Mouse (Mus musculus): Measurements from ENCODE around the gene Map2. TPM values are rescaled to one million over a fixed set of nuclear protein-coding genes. Genes with fewer than 3 reads are reported as not detected.

Map2 gene
- polyA plus RNA-seq, 1 experiment from 2014 or later, result 3.5 TPM

DNA sequence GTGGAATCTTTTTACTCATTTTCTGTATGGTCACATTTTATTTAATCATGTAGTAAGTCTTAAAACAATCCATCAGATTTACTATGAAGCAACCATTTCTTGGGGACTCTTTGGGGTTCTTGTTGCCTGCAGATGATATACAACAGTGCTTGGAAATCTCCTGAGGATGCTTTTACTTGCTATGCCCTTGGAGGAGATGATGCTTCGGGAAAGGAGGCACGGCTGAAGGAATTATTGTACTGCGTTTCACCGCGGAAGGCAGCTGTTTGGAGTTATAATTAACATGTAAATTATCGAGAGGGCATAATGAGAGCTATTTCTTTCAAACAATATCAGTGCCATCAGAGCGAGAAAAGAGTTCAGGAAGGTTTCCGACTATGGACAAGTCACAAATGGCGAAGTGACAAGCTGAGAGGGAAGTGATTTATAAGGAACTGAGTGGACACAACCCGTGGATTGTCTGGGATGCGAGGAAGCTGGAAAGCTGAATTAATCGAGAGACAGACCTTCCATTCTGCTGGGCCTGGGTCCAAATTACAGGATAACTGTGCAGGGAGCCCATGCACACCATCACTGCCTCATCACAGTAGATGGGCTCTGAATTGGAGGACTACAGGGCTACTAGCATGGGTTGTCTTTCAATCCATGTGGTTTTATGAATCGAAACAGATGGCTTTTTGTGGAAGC, 20.1 kb downstream of the Map2 start:
- TF ChIP-seq CTCF (IDR thresholded peaks at IDR 0.05; ENCODE audit: low read depth), result no peak
- Histone ChIP-seq H3K36me3 (ENCODE audit: insufficient read depth, low read length) (no peaks in the 10 kb centered on the region), H3K4me1 (replicated peaks; ENCODE audit: insufficient read depth, low read length) (no peaks in the 10 kb centered on the region), H3K4me2 (ENCODE audit: low read length) (no peak overlapping the region), H3K4me3 (replicated peaks; ENCODE audit: low read depth, low read length) (no peak overlapping the region), H3K27ac (no peak overlapping the region), H3K9me3 (replicated peaks; ENCODE audit: low read length) (no peaks in the 10 kb centered on the region), H3K27me3 (ENCODE audit: insufficient read depth, low read length) (no peaks in the 10 kb centered on the region), H3K9ac (ENCODE audit: low read depth, low read length) (no peak overlapping the region)
- WGBS, result 80% methylated on average over 13 of the region's 13 CpGs
- no peak for DNase-seq (ENCODE audit: low spot score)
- ATAC-seq (replicated peaks; ENCODE audit: low FRiP score, low read depth), result no peak

DNA sequence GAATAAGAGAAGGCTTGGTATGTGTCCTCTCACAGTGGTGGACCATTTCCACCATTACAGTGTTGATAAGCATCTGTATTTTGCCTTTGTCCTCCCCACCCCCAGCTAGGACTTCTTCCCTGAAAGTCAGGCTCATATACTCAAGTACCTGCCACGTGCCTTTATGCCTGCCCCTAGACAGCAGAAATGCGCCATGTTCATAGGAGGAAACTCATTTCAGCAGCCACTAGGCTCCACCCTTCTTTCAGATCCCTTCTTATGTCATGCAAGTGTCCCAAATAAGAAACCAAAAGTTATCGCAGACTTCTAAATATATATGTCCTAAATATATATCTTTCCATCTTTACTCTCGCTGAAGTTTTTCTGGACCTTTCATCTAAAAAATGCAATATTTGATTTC, 21.2 kb downstream of the Map2 start:
- H3K9ac ChIP-seq (ENCODE audit: low read depth, low read length), result no peak overlapping the region
- H3K9me3 ChIP-seq (replicated peaks; ENCODE audit: low read length), result no peaks in the 10 kb centered on the region
- ATAC-seq (replicated peaks; ENCODE audit: low FRiP score, low read depth) (no peak), DNase-seq (ENCODE audit: low spot score) (no peak)
- H3K27ac ChIP-seq, result no peak overlapping the region
- WGBS, result 90% methylated on average over 4 of the region's 4 CpGs
- no peaks in the 10 kb centered on the region for H3K36me3 ChIP-seq (ENCODE audit: insufficient read depth, low read length)
- no peak overlapping the region for H3K4me2 ChIP-seq (ENCODE audit: low read length)
- no peak for TF ChIP-seq CTCF (IDR thresholded peaks at IDR 0.05; ENCODE audit: low read depth)
- no peak overlapping the region for H3K4me3 ChIP-seq (replicated peaks; ENCODE audit: low read depth, low read length)
- no peaks in the 10 kb centered on the region for H3K4me1 ChIP-seq (replicated peaks; ENCODE audit: insufficient read depth, low read length)
- no peaks in the 10 kb centered on the region for H3K27me3 ChIP-seq (ENCODE audit: insufficient read depth, low read length)

DNA sequence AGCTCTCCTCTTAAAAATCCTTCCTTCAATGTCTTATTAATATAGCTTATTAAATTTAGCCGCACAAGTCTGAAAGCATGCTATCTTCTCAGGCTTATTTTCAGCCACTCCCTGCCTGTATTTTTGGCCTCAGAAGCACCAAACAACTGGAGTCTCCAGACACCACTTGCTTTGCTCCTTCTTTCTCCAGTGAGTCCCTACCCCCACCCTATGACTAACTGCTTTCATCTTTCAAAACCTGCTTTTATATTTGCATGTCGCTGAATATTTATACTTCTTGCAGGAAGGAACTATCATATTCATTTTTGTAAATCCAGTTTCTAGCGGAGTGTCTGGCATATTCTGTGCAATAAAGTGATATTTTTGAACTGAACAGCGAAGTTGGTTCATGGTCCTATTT, 21.6 kb downstream of the Map2 start:
- Histone ChIP-seq H3K36me3 (ENCODE audit: insufficient read depth, low read length) (no peaks in the 10 kb centered on the region), H3K4me2 (ENCODE audit: low read length) (no peak overlapping the region), H3K9ac (ENCODE audit: low read depth, low read length) (no peak overlapping the region), H3K9me3 (replicated peaks; ENCODE audit: low read length) (no peaks in the 10 kb centered on the region), H3K4me1 (replicated peaks; ENCODE audit: insufficient read depth, low read length) (no peaks in the 10 kb centered on the region), H3K27me3 (ENCODE audit: insufficient read depth, low read length) (no peaks in the 10 kb centered on the region), H3K4me3 (replicated peaks; ENCODE audit: low read depth, low read length) (no peak overlapping the region), H3K27ac (no peak overlapping the region)
- TF ChIP-seq CTCF (IDR thresholded peaks at IDR 0.05; ENCODE audit: low read depth), result no peak
- ATAC-seq (replicated peaks; ENCODE audit: low FRiP score, low read depth) (no peak), DNase-seq (ENCODE audit: low spot score) (no peak)
- WGBS, result 87% methylated on average over 4 of the region's 4 CpGs

GRCm38 (mm10) chr1:66205517-66205916, 30.4 kb downstream of the Map2 start:
- Histone ChIP-seq H3K27me3 (ENCODE audit: insufficient read depth, low read length) (no peaks in the 10 kb centered on the region), H3K4me3 (replicated peaks; ENCODE audit: low read depth, low read length) (no peak overlapping the region), H3K4me2 (ENCODE audit: low read length) (no peak overlapping the region), H3K9me3 (replicated peaks; ENCODE audit: low read length) (no peaks in the 10 kb centered on the region), H3K4me1 (replicated peaks; ENCODE audit: insufficient read depth, low read length) (no peaks in the 10 kb centered on the region), H3K36me3 (ENCODE audit: insufficient read depth, low read length) (no peaks in the 10 kb centered on the region), H3K27ac (no peak overlapping the region), H3K9ac (ENCODE audit: low read depth, low read length) (no peak overlapping the region)
- ATAC-seq (replicated peaks; ENCODE audit: low FRiP score, low read depth) (no peak), DNase-seq (ENCODE audit: low spot score) (no peak)
- WGBS, result 82% methylated on average over 2 of the region's 2 CpGs
- no peak for TF ChIP-seq CTCF (IDR thresholded peaks at IDR 0.05; ENCODE audit: low read depth)

DNA sequence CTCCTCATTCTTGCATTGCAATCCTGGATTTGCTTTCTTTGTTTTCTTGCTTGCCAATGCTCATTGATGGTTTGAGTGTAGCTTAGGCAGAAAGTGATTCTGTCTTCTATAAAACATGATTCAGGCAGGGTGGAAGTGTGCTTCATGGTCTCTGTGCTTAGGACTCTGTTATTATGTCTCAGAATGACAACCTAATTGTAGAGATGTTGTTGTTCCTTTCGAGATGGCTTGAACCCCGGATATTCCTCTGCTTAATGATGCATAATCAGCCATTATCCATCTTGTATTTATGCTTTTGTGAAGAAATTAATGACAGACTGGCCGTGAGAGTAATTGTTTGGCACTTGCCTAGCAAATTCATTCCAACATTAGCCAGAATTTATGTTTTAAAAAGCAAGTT, 31.8 kb downstream of the Map2 start:
- TF ChIP-seq CTCF (IDR thresholded peaks at IDR 0.05; ENCODE audit: low read depth), result no peak
- H3K27ac ChIP-seq, result no peak overlapping the region
- no peak for DNase-seq (ENCODE audit: low spot score)
- no peak overlapping the region for H3K4me2 ChIP-seq (ENCODE audit: low read length)
- no peaks in the 10 kb centered on the region for H3K36me3 ChIP-seq (ENCODE audit: insufficient read depth, low read length)
- no peak overlapping the region for H3K4me3 ChIP-seq (replicated peaks; ENCODE audit: low read depth, low read length)
- no peak overlapping the region for H3K9ac ChIP-seq (ENCODE audit: low read depth, low read length)
- no peak for ATAC-seq (replicated peaks; ENCODE audit: low FRiP score, low read depth)
- H3K9me3 ChIP-seq (replicated peaks; ENCODE audit: low read length), result no peaks in the 10 kb centered on the region
- no peaks in the 10 kb centered on the region for H3K27me3 ChIP-seq (ENCODE audit: insufficient read depth, low read length)
- no peaks in the 10 kb centered on the region for H3K4me1 ChIP-seq (replicated peaks; ENCODE audit: insufficient read depth, low read length)
- WGBS, result 53% methylated on average over 3 of the region's 3 CpGs

DNA sequence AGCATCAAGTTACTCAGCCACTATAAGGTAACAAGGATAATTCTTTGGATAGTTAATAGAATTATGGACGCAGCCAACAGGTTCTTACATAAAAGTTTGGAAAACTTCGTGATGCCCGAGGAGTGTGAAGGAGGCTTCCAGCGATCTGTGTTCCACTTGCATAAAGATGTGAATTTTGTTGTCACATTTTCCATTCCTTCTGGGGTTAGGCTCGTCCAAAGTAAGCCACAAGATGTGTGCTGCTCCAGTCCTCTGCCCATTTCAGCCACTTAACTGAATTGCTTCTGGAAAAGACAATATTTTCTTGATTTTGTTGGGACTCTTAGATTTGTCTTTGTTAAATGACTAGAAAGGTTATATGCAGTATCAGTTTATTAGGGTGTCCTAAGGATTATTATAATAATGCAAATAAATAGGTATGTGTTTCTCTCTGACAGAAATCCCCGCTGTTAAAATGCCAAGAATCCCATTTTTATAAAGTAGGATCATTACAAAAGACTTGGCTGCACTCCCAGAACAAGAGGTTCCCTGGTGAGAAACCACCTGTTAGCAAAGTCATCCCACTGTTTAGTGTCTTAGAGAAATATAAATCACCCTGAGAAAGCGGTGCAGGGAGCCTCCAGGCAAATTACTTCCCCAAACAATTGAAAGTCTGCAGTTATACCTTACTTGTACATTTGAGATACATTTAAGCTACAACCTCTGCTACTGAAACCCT, 36.2 kb downstream of the Map2 start:
- 71% methylated on average over 7 of the region's 7 CpGs for WGBS
- DNase-seq (ENCODE audit: low spot score), result no peak

More for the DNA sequence above, 36.2 kb downstream of the Map2 start:
- no peaks in the 10 kb centered on the region for H3K9me3 ChIP-seq (replicated peaks; ENCODE audit: low read length)
- no peaks in the 10 kb centered on the region for H3K36me3 ChIP-seq (ENCODE audit: insufficient read depth, low read length)
- no peaks in the 10 kb centered on the region for H3K27me3 ChIP-seq (ENCODE audit: insufficient read depth, low read length)
- H3K27ac ChIP-seq, result no peak overlapping the region
- no peaks in the 10 kb centered on the region for H3K4me1 ChIP-seq (replicated peaks; ENCODE audit: insufficient read depth, low read length)
- no peak for ATAC-seq (replicated peaks; ENCODE audit: low FRiP score, low read depth)
- H3K9ac ChIP-seq (ENCODE audit: low read depth, low read length), result no peak overlapping the region
- H3K4me2 ChIP-seq (ENCODE audit: low read length), result no peak overlapping the region
- no peak for TF ChIP-seq CTCF (IDR thresholded peaks at IDR 0.05; ENCODE audit: low read depth)
- no peak overlapping the region for H3K4me3 ChIP-seq (replicated peaks; ENCODE audit: low read depth, low read length)
